Mouse (Mus musculus) T-helper 17 cell (primary cell): ENCODE measurements around the gene 1700037H04Rik.

Experiments used
- in situ Hi-C, 2 experiments: fragments of 300-600 bp; cut with MboI, MseI; formaldehyde crosslinking; loops; 1 replicate in 1 of 2; 2 replicates in 1 of 2; pipeline ENCODE4 v1.15.1; 2025; ENCODE audit warnings: high pct_unique_total_duplicates in 2 of 2

The 1700037H04Rik gene

GRCm38 (mm10) chr2:131179246-131179886 lies 19.5 kb upstream of the 1700037H04Rik start:
- in situ Hi-C loops = no loop called here

DNA sequence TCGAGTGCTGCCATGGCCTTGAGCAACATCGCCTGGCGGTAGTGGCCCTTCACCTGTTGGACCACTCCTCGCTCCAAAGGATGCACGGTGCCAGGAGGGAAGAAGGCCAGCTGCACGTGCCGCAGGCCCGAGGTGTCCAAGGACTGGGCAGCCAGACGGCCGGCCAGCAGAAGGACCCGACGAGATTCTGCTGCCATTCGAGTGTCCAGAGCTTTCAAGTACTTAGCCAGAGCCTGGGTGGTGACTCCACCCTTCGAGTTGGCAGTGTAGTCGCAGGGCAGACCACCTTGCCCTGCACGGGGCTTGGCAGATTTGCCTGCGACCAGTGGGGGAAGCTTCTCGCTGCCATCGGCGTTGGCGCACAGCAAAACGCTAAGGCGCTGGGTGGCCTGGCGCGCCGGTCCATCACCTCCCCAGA lies 19.0 kb upstream of the 1700037H04Rik start:
- in situ Hi-C loops = no loop called here

DNA sequence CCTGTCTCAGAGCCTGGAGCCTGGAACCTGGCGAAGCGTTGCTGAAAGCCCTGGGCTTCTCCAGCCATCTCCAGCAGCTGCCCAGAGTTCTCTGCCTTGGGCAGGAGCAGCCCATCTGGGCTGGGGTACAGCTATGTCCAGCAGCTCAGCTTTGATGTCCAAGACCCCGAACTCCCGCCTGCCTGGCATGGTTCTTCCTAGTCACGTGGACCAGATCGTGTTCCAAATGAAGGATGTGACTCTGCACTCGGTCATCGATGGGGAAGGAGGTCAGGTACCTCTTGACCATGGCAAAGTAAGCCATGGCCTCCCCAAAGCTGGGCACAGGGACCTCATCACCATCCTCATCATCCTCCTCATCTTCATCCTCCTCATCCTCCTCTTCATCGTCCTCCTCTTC lies 18.1 kb upstream of the 1700037H04Rik start:
- in situ Hi-C loops = no loop called here

DNA sequence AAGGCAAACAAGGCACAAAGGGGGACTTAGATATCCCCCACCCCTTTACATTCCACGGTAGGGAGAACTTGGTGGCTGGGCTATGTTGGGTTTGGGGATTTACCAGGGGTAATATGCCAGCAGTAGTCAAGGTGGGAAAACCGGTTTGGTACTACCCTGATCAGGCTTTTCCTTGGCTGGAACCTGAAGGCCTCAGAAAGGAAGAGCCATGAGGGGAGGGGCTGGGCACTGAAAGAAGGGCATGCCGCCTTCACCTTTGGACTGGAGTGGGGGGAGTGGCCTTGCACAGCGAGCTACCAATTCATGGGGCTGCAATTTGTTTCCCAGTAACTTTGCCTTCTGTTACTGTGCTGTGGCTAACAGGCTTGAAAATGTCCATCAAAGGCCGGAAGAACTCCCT lies 16.6 kb upstream of the 1700037H04Rik start:
- in situ Hi-C loops = no loop called here

DNA sequence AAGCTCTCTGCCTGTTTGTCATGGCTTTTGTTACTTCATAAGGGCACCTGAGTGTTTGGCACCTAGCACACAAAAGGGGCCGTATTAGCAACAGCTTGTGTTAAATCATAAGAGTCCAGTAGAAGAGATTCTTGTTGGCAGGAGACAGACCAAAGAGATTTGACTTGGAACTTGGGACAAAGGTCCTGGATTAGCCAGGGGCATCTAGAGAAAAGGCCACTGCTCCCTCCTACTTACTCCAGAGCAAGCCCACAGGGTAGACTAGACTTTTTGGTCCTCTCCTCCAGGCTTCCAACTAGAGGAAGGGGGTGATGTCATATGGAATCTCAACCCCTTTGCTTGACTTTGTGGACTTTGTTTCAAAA lies 16.0 kb upstream of the 1700037H04Rik start:
- in situ Hi-C loops = no loop called here

GRCm38 (mm10) chr2:131175286-131175944 lies 15.5 kb upstream of the 1700037H04Rik start:
- in situ Hi-C loops = no loop called here

- in situ Hi-C loops = no loop called here
These were observed 14.8 kb upstream of the 1700037H04Rik start for GRCm38 (mm10) chr2:131174700-131175099.

GRCm38 (mm10) chr2:131172322-131172721 lies 12.4 kb upstream of the 1700037H04Rik start:
- in situ Hi-C loops = no loop called here

DNA sequence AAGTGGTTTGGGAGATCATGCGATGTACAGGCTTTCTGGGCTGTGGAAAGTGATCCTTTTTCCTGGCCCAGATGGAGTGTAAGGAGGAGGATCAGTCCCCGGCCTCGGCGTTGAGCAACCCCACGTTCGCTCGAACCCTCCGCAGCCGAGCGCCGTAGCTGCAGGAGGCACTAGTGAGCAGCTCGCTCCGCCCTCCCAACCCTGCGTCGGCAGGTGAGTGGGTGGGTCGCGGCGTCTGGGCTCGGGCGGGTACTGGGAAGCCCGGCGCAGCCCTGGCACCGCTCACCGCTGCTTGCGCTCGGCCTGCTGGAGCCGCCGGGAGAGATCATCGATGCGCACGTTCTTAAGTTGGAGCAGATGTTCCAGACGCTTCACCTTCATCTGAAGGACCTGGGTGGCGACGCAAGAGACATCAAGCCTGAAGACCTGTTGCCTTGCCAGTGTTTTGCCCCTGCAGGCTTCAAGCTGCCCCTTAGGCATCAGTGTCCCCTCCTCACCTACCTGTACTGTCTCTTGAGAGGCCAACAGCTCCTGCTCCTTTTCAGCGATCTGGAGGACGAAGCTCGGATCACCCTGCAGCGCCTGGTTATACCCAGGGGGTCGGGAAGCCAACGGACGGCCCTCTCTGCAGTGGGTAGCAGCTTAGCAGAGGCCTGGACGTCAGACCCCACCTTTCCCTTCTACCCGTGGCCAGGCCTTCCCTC lies 11.7 kb upstream of the 1700037H04Rik start:
- in situ Hi-C loops = no loop called here

- in situ Hi-C loops = no loop called here
These were observed 11.1 kb upstream of the 1700037H04Rik start for GRCm38 (mm10) chr2:131170936-131171335.

DNA sequence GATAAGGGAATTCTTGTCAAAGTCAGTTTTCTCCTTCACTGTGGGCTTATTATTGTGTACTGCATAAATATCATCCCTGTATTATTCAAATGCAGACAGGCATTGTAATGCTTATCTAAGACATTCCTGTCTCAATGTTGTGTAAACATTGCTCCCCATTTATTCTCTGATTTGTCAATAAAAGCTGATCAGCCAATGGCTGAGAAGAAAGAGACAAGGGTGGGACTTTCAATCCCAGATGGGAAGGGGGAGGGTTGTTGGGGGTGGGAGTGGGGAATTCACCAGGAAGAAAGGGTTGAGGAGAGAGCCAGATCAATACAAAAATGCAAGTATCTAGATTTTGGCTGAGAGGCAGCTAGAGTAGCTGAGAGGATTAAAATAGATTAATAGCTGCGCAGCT lies 9.0 kb upstream of the 1700037H04Rik start:
- in situ Hi-C loops = loop anchor here in 1 of 2 experiments (5.0 kb wide), 1 partner anchor 78 kb away; no protein-coding TSS in a partner anchor

- in situ Hi-C loops = loop anchor here in 1 of 2 experiments (5.0 kb wide), 1 partner anchor 79 kb away; no protein-coding TSS in a partner anchor
These were observed 8.1 kb upstream of the 1700037H04Rik start for GRCm38 (mm10) chr2:131167984-131168383.

- in situ Hi-C loops = loop anchor here in 1 of 2 experiments (5.0 kb wide), 1 partner anchor 81 kb away; no protein-coding TSS in a partner anchor
These were observed 6.3 kb upstream of the 1700037H04Rik start for GRCm38 (mm10) chr2:131166172-131166571.

DNA sequence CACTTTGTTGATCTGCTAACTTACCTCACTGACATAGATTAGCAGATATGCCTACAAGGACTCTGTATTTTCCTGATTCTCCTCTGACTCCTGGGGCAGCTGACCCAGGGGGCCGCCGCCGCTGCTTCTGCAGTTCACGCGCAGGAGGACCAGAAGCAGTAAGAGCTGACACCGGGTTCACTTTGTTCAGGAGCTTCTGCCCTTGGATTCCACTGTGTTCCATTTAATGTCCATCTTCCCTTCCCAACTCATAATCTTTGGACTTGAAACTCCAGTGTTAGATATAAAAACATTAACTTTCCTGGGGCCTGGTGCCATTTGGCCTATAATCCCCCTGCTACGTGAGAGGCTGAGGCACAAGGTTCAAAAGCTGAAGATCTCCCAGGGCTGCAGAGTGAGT lies 4.0 kb upstream of the 1700037H04Rik start:
- in situ Hi-C loops = no loop called here

DNA sequence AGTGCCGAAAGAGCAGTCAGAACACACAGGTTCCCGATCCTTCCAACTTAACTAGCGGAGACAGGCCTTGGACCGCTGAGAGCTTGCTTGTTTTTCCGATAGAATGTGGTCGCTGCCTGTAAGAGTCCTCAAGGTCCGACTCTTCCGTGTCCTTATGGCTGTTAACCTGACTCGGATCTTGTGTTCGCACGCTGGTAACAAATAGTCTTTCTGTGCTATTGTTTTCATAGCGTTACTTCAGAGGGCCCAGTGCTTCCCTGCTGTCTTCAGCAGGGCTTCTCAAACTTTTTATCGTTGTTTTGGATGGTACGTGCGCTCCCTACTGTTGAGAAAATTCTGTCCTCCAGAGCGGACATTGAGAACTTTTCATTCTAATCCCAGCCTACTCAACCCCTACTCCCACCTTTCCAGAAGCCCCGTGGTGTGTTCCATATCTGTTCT lies 810 bp upstream of the 1700037H04Rik start:
- in situ Hi-C loops = no loop called here

GRCm38 (mm10) chr2:131159491-131159910 lies 380 bp downstream of the 1700037H04Rik start:
- in situ Hi-C loops = no loop called here

- in situ Hi-C loops = no loop called here
These were observed 2.9 kb downstream of the 1700037H04Rik start for GRCm38 (mm10) chr2:131156987-131157386.

GRCm38 (mm10) chr2:131154036-131154435 lies 5.8 kb downstream of the 1700037H04Rik start:
- in situ Hi-C loops = no loop called here

GRCm38 (mm10) chr2:131152166-131152730 lies 7.6 kb downstream of the 1700037H04Rik start:
- in situ Hi-C loops = no loop called here

DNA sequence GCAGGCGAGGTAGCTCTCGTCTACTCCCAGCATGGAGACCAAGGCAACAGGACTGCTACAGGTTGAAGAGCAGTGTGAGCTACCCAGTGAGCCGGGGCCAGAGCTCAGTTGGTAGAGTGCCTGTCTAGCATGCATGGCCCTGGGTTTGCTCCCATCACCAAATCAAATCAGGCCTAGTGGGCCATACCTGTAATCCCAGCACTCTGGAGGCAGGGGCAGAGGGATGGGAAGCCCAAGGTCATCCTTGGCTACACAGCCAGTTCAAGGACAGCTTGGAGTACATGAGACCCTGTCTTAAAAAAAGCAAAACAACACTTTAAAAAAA lies 10.7 kb downstream of the 1700037H04Rik start:
- in situ Hi-C loops = no loop called here

DNA sequence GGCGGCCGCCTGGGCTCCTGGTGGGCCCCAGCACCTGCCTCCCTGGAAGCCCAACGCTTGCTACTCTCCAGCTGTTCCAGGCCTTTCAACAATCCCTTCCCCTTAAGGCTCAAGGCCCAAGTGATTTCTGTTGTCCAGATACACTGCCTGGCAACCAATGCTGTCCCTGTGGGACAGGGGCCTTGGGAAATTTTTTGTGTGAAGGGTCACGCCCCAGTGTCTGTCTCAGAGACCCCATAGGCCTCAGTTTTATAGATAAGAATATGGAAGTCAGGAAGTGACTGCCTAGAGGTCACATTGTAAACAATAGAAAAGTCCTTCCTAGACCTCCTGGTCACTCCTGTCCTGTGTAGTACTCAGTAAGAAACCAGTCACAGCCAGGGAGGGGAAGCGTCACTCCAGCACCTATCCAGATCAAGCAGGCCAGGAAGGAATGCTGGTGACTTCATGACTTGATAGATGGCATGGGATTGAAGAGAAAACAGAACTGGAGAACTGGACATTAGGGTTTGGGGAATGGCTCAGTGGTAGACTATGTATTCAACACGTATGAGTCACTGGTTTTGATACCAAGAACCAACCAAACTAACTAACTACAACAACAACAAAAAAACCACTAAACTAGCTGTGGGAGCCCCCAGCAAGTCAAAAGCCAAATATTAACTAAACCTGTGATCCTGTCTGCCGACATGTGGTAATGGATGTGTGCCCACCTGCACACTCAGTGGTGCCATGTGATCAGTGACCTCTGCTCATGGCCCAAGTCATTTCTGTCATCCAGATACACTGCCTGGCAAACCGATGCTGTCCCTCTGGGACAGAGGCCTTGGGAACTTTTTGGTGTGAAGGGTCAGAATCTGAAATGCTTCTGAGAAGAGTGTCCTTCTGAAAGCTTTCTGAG lies 11.3 kb downstream of the 1700037H04Rik start:
- in situ Hi-C loops = no loop called here
